Comparison of ENCODE assay signal across 13 mouse cellular contexts in genomic region chr8:120302941-120303675, GRCm38 (mm10).
DNase-seq lines count a peak whose midpoint lies in the region; ATAC-seq and TF ChIP-seq lines count a peak whose summit lies in the region.
"Had no signal": no experiment of that assay in that cellular context is flagged by ENCODE, and none has a peak within 500 bp of the region (broad histone marks: within the 10 kb centered on the region; RNA-seq: fewer than 3 reads in every experiment).

No protein-coding gene starts in this region.

- H3K27me3 ChIP-seq in intestine, embryonic 16.5 days (replicated peaks; ENCODE audit: control insufficient read depth, insufficient read depth, low read length): no peaks in the 10 kb centered on the region
- no peaks in the 10 kb centered on the region for H3K27me3 ChIP-seq in intestine, postnatal 0 days (replicated peaks; ENCODE audit: control insufficient read depth, insufficient read depth, low read length)
- H3K27me3 ChIP-seq in embryonic facial prominence, embryonic 10.5 days (replicated peaks; ENCODE audit: low read depth, poor library complexity, severe bottlenecking): peaks cover 68% of the 10 kb centered on the region
- peaks cover 29% of the 10 kb centered on the region for H3K27me3 ChIP-seq in hindbrain, embryonic 12.5 days
- no peaks in the 10 kb centered on the region for H3K27me3 ChIP-seq in midbrain, embryonic 15.5 days (replicated peaks)

- ATAC-seq in intestine, embryonic 16.5 days: no peak
- no peak for ATAC-seq in intestine, postnatal 0 days
- ATAC-seq in hindbrain, embryonic 12.5 days (ENCODE audit: low FRiP score): no peak
- no peak for ATAC-seq in midbrain, embryonic 15.5 days (replicated peaks)

- H3K9ac ChIP-seq in intestine, embryonic 16.5 days (ENCODE audit: low read depth, low read length): peak overlapping the region; percentile 24; the same call in 1 of the 2 replicates
- H3K9ac ChIP-seq in intestine, postnatal 0 days (ENCODE audit: low read depth, low read length): no peak overlapping the region
- no peak overlapping the region for H3K9ac ChIP-seq in hindbrain, embryonic 12.5 days
- H3K9ac ChIP-seq in midbrain, embryonic 15.5 days: no peak overlapping the region

- H3K4me3 ChIP-seq in intestine, embryonic 16.5 days (ENCODE audit: low read length): no peak overlapping the region
- no peak overlapping the region for H3K4me3 ChIP-seq in intestine, postnatal 0 days (ENCODE audit: low read depth, low read length)
- no peak overlapping the region for H3K4me3 ChIP-seq in embryonic facial prominence, embryonic 10.5 days
- H3K4me3 ChIP-seq in hindbrain, embryonic 12.5 days: no peak overlapping the region
- H3K4me3 ChIP-seq in midbrain, embryonic 15.5 days: no peak overlapping the region
- H3K4me3 ChIP-seq: heart, embryonic 13.5 days had no signal

- DNase-seq in embryonic facial prominence, embryonic 10.5 days (ENCODE audit: low spot score): no peak
- DNase-seq in right cerebral cortex, postnatal 14 days: no peak
- no peak for DNase-seq in heart, postnatal 25 days (ENCODE audit: low spot score)
- DNase-seq in urinary bladder, postnatal 4 days (ENCODE audit: low spot score in 2 of 2): no peak
- DNase-seq: adrenal gland, adult 8-10 months; cerebellum, adult 2 months; lung, postnatal 4 days had no signal

- no peak overlapping the region for H3K27ac ChIP-seq in intestine, embryonic 16.5 days (ENCODE audit: low read length)
- H3K27ac ChIP-seq in intestine, postnatal 0 days (ENCODE audit: low read depth, low read length): no peak overlapping the region
- H3K27ac ChIP-seq in embryonic facial prominence, embryonic 10.5 days (replicated peaks): peak overlapping the region; percentile 74
- peak overlapping the region; percentile 67 for H3K27ac ChIP-seq in hindbrain, embryonic 12.5 days
- peak overlapping the region; percentile 56 for H3K27ac ChIP-seq in midbrain, embryonic 15.5 days
- H3K27ac ChIP-seq: heart, embryonic 13.5 days; kidney, postnatal 0 days had no signal

- TF ChIP-seq CTCF in intestine, postnatal 0 days (IDR thresholded peaks at IDR 0.05; ENCODE audit: low read depth): no peak

- no peak overlapping the region for H3K4me2 ChIP-seq in intestine, embryonic 16.5 days (ENCODE audit: low read depth, low read length)
- H3K4me2 ChIP-seq in intestine, postnatal 0 days (replicated peaks; ENCODE audit: low read depth): no peak overlapping the region
- no peak overlapping the region for H3K4me2 ChIP-seq in hindbrain, embryonic 12.5 days (replicated peaks)
- H3K4me2 ChIP-seq in midbrain, embryonic 15.5 days: no peak overlapping the region
- H3K4me2 ChIP-seq: heart, embryonic 13.5 days had no signal

- WGBS in intestine, embryonic 16.5 days: 72% methylated on average over 11 of the region's 11 CpGs
- WGBS in intestine, postnatal 0 days: 75% methylated on average over 11 of the region's 11 CpGs
- 71% methylated on average over 11 of the region's 11 CpGs for WGBS in embryonic facial prominence, embryonic 10.5 days
- 61% methylated on average over 11 of the region's 11 CpGs for WGBS in hindbrain, embryonic 12.5 days
- WGBS in midbrain, embryonic 15.5 days: 57% methylated on average over 11 of the region's 11 CpGs

- H3K9me3 ChIP-seq in intestine, embryonic 16.5 days (ENCODE audit: control insufficient read depth, low read length): no peaks in the 10 kb centered on the region
- no peaks in the 10 kb centered on the region for H3K9me3 ChIP-seq in intestine, postnatal 0 days (ENCODE audit: control insufficient read depth)
- no peaks in the 10 kb centered on the region for H3K9me3 ChIP-seq in embryonic facial prominence, embryonic 10.5 days
- H3K9me3 ChIP-seq in hindbrain, embryonic 12.5 days (replicated peaks): no peaks in the 10 kb centered on the region
- H3K9me3 ChIP-seq in midbrain, embryonic 15.5 days: no peaks in the 10 kb centered on the region
- H3K9me3 ChIP-seq: heart, embryonic 13.5 days had no signal

- intact Hi-C loops in heart, postnatal 25 days (cut with DNase I): no loop called here

- no peaks in the 10 kb centered on the region for H3K36me3 ChIP-seq in intestine, embryonic 16.5 days (ENCODE audit: control insufficient read depth, insufficient read depth, low read length)
- no peaks in the 10 kb centered on the region for H3K36me3 ChIP-seq in intestine, postnatal 0 days (ENCODE audit: control insufficient read depth, insufficient read depth)
- H3K36me3 ChIP-seq in embryonic facial prominence, embryonic 10.5 days (replicated peaks): no peaks in the 10 kb centered on the region
- H3K36me3 ChIP-seq in hindbrain, embryonic 12.5 days: no peaks in the 10 kb centered on the region
- H3K36me3 ChIP-seq in midbrain, embryonic 15.5 days (replicated peaks): no peaks in the 10 kb centered on the region
- H3K36me3 ChIP-seq: heart, embryonic 13.5 days had no signal

- peaks cover 38% of the 10 kb centered on the region for H3K4me1 ChIP-seq in intestine, embryonic 16.5 days (ENCODE audit: control insufficient read depth, insufficient read depth, low read length)
- no peaks in the 10 kb centered on the region for H3K4me1 ChIP-seq in intestine, postnatal 0 days (replicated peaks; ENCODE audit: control insufficient read depth, insufficient read depth, low read length)
- peaks cover 86% of the 10 kb centered on the region for H3K4me1 ChIP-seq in embryonic facial prominence, embryonic 10.5 days
- peaks cover 68% of the 10 kb centered on the region for H3K4me1 ChIP-seq in hindbrain, embryonic 12.5 days
- H3K4me1 ChIP-seq in midbrain, embryonic 15.5 days: peaks cover 60% of the 10 kb centered on the region

Comparison
In these comparisons a context has a peak if more than half of its experiments do, and no peak if none do; other contexts are left out.
1. H3K27ac ChIP-seq: peak in embryonic facial prominence, embryonic 10.5 days (single experiment), hindbrain, embryonic 12.5 days (single experiment) and midbrain, embryonic 15.5 days (single experiment); none in intestine, embryonic 16.5 days (single experiment) and intestine, postnatal 0 days (single experiment).